Mouse (Mus musculus): ENCODE measurements around the gene Proser2. TPM values are rescaled to one million over a fixed set of nuclear protein-coding genes. Genes with fewer than 3 reads are reported as not detected.

Gene Proser2
- polyA plus RNA-seq, 1 experiment: not detected

- TF ChIP-seq GATA1 (IDR thresholded peaks at IDR 0.05; ENCODE audit: low read length): no peak
Observed at GRCm38 (mm10) chr2:6098924-6099323, 31.1 kb downstream of the Proser2 start.

- TF ChIP-seq GATA1 (IDR thresholded peaks at IDR 0.05; ENCODE audit: low read length): no peak
Observed at GRCm38 (mm10) chr2:6097113-6097716, 32.8 kb downstream of the Proser2 start.

GRCm38 (mm10) chr2:6087151-6087550, 42.9 kb downstream of the Proser2 start:
- TF ChIP-seq GATA1 (IDR thresholded peaks at IDR 0.05; ENCODE audit: low read length): no peak

- no peak for TF ChIP-seq GATA1 (IDR thresholded peaks at IDR 0.05; ENCODE audit: low read length)
Observed at GRCm38 (mm10) chr2:6085622-6086530, 44.1 kb downstream of the Proser2 start.

- no peak for TF ChIP-seq GATA1 (IDR thresholded peaks at IDR 0.05; ENCODE audit: low read length)
Observed at GRCm38 (mm10) chr2:6083696-6084095, 46.3 kb downstream of the Proser2 start.

GRCm38 (mm10) chr2:6082615-6083014, 47.4 kb downstream of the Proser2 start:
- TF ChIP-seq GATA1 (IDR thresholded peaks at IDR 0.05; ENCODE audit: low read length): no peak

GRCm38 (mm10) chr2:6081108-6081507, 48.9 kb downstream of the Proser2 start:
- no peak for TF ChIP-seq GATA1 (IDR thresholded peaks at IDR 0.05; ENCODE audit: low read length)

- no peak for TF ChIP-seq GATA1 (IDR thresholded peaks at IDR 0.05; ENCODE audit: low read length)
Observed at GRCm38 (mm10) chr2:6080037-6080436, 50.0 kb downstream of the Proser2 start.

GRCm38 (mm10) chr2:6075530-6075896, 54.5 kb downstream of the Proser2 start:
- no peak for TF ChIP-seq GATA1 (IDR thresholded peaks at IDR 0.05; ENCODE audit: low read length)

GRCm38 (mm10) chr2:6074891-6075529, 55.0 kb downstream of the Proser2 start:
- TF ChIP-seq GATA1 (IDR thresholded peaks at IDR 0.05; ENCODE audit: low read length): no peak

GRCm38 (mm10) chr2:6072685-6073260, 57.2 kb downstream of the Proser2 start:
- no peak for TF ChIP-seq GATA1 (IDR thresholded peaks at IDR 0.05; ENCODE audit: low read length)

- no peak for TF ChIP-seq GATA1 (IDR thresholded peaks at IDR 0.05; ENCODE audit: low read length)
Observed at GRCm38 (mm10) chr2:6071598-6072440, 58.2 kb downstream of the Proser2 start.

- no peak for TF ChIP-seq GATA1 (IDR thresholded peaks at IDR 0.05; ENCODE audit: low read length)
Observed at GRCm38 (mm10) chr2:6070925-6071324, 59.1 kb downstream of the Proser2 start.

- TF ChIP-seq GATA1 (IDR thresholded peaks at IDR 0.05; ENCODE audit: low read length): no peak
Observed at GRCm38 (mm10) chr2:6067341-6067740, 62.7 kb downstream of the Proser2 start.

Measured in G1E-ER4 (cell line).